Mouse (Mus musculus) lung, postnatal 0 days (tissue): ENCODE measurements at regions not wholly inside any gene's neighbourhood (a gene's known extent, or its start where the extent isn't known, plus 50 kb on each side); places are given as distances from the start of the nearest gene placed in this dataset.

Experiments
- CTCF ChIP-seq: IDR thresholded peaks from 2 replicates; pipeline ENCODE4 v1.5.1; 2016; ENCODE audit warnings: antibody characterized with exemption, mild to moderate bottlenecking
- EP300 ChIP-seq: IDR thresholded peaks from 2 replicates; pipeline ENCODE4 v1.6.1; 2016; ENCODE audit warnings: antibody characterized with exemption, mild to moderate bottlenecking, control low read depth

GRCm38 (mm10) chr19:53456681-53457080 is 66.3 kb upstream of the Smndc1 start:
- TF ChIP-seq EP300, result no peak
- no peak for TF ChIP-seq CTCF
